Mouse (Mus musculus) kidney, postnatal 0 days (tissue): Measurements from ENCODE around the gene Slc43a1. TPM values are rescaled to one million over a fixed set of nuclear protein-coding genes. Genes with fewer than 3 reads are reported as not detected.
"Not testable (repeated sequence)": the region's sequence is repeated elsewhere in the genome, so short reads cannot be mapped to it uniquely, and the experiment has no call there.

Experiments used
- ATAC-seq: fragments of 200-750 bp; cut with Nextera tagmentation; replicated peaks from 2 replicates; pipeline ENCODE4 v1.8.0; 2017; ENCODE audit warnings: low read depth, moderate number of reproducible peaks, moderate TSS enrichment, moderate library complexity; ENCODE audit not compliant: low FRiP score
- DNase-seq: peaks from one replicate; pipeline ENCODE4 v3.0.0-alpha.2; 2016; ENCODE audit warnings: low spot score
- H3K27ac ChIP-seq: fragments of 300-500 bp; sonication (generic); 2 replicates; pipeline ENCODE4 v1.5.1; 2014; ENCODE audit warnings: mild to moderate bottlenecking
- H3K27me3 ChIP-seq: fragments of 300-500 bp; sonication (generic); 2 replicates; pipeline ENCODE4 v1.6.1; 2014; ENCODE audit warnings: low read length, mixed read lengths; ENCODE audit not compliant: insufficient read depth
- H3K36me3 ChIP-seq: fragments of 300-500 bp; sonication (generic); 2 replicates; pipeline ENCODE4 v1.6.1; 2014; ENCODE audit warnings: low read length, mixed read lengths; ENCODE audit not compliant: insufficient read depth
- H3K4me1 ChIP-seq: fragments of 300-500 bp; sonication (generic); replicated peaks from 2 replicates; pipeline ENCODE4 v1.6.1; 2014; ENCODE audit warnings: antibody characterized with exemption, low read length, mixed read lengths; ENCODE audit not compliant: insufficient read depth
- H3K4me2 ChIP-seq: fragments of 300-500 bp; sonication (generic); 2 replicates; pipeline ENCODE4 v1.6.1; 2014; ENCODE audit warnings: mild to moderate bottlenecking, low read length, moderate library complexity, mixed read lengths
- H3K4me3 ChIP-seq: fragments of 300-500 bp; sonication (generic); replicated peaks from 2 replicates; pipeline ENCODE4 v1.5.1; 2014; ENCODE audit warnings: low read depth, low read length
- H3K9ac ChIP-seq: fragments of 300-500 bp; sonication (generic); 2 replicates; pipeline ENCODE4 v1.6.1; 2014; ENCODE audit warnings: low read depth, low read length
- H3K9me3 ChIP-seq: fragments of 300-500 bp; sonication (generic); replicated peaks from 2 replicates; pipeline ENCODE4 v1.6.1; 2016; ENCODE audit warnings: low read length, inconsistent platforms, mixed read lengths
- CTCF ChIP-seq: IDR thresholded peaks from 2 replicates; pipeline ENCODE4 v1.5.1; 2016; ENCODE audit warnings: antibody characterized with exemption, low read depth, mild to moderate bottlenecking, moderate library complexity
- WGBS: fragments of 180-500 bp; shearing (Covaris S2); extraction: QIAGEN DNeasy Blood & Tissue Kit; methylation state at CpG from one replicate; pipeline ENCODE4 v1.1.7; 2014; 5-methylcytosine and 5-hydroxymethylcytosine counted together
- polyA plus RNA-seq: library from polyadenylated mRNA; unstranded; fragments of >200 nt; fragmentation: Nextera tagmentation; extraction: Ambion mirVana; gene quantifications from 2 replicates; pipeline ENCODE4 v1.2.1, GENCODE M21; 2015

The Slc43a1 gene
- polyA plus RNA-seq, 1 experiment from 2014 or later, result 8.5 TPM

GRCm38 (mm10) chr2:84895495-84896198 is 57.0 kb downstream of the Slc43a1 start:
- Histone ChIP-seq H3K27ac (no peak overlapping the region), H3K27me3 (peaks cover 4% of the 10 kb centered on the region), H3K9ac (no peak overlapping the region), H3K4me1 (no peaks in the 10 kb centered on the region), H3K4me2 (no peak overlapping the region), H3K9me3 (no peaks in the 10 kb centered on the region), H3K4me3 (no peak overlapping the region), H3K36me3 (no peaks in the 10 kb centered on the region)
- 30% methylated on average over 4 of the region's 4 CpGs for WGBS
- no peak for TF ChIP-seq CTCF
- no peak for ATAC-seq
- no peak for DNase-seq

- H3K4me1 ChIP-seq, H3K27ac ChIP-seq, H3K4me3 ChIP-seq, H3K4me2 ChIP-seq, H3K9ac ChIP-seq, DNase-seq, H3K36me3 ChIP-seq, H3K9me3 ChIP-seq, ATAC-seq, H3K27me3 ChIP-seq: not testable (repeated sequence)
- 94% methylated on average over 6 of the region's 6 CpGs for WGBS
Measured at GRCm38 (mm10) chr2:84896686-84897085, 58.0 kb downstream of the Slc43a1 start.

GRCm38 (mm10) chr2:84912722-84913121 is 74.1 kb downstream of the Slc43a1 start:
- no peaks in the 10 kb centered on the region for H3K9me3 ChIP-seq
- WGBS, result 49% methylated on average over 3 of the region's 3 CpGs
- H3K4me2 ChIP-seq, result no peak overlapping the region
- no peak for ATAC-seq
- peak; percentile 31 for DNase-seq
- H3K4me3 ChIP-seq, result no peak overlapping the region
- no peaks in the 10 kb centered on the region for H3K36me3 ChIP-seq
- no peaks in the 10 kb centered on the region for H3K4me1 ChIP-seq
- H3K9ac ChIP-seq, result no peak overlapping the region
- TF ChIP-seq CTCF, result no peak
- H3K27me3 ChIP-seq, result no peaks in the 10 kb centered on the region
- no peak overlapping the region for H3K27ac ChIP-seq

Other genes starting within 250 kb of the Slc43a1 start
- gene Ctnnd1, start 188.1 kb upstream of the Slc43a1 start, polyA plus RNA-seq, result 35.0 and 37.4 TPM in 2 replicates
- 0.09 and 0.18 TPM in 2 replicates for gene Btbd18, start 179.8 kb upstream of the Slc43a1 start, polyA plus RNA-seq
- gene Selenoh, start 168.1 kb upstream of the Slc43a1 start, polyA plus RNA-seq, result 243 and 244 TPM in 2 replicates
- not detected in 2 replicates for gene Gm28635, start 160.8 kb upstream of the Slc43a1 start, polyA plus RNA-seq
- gene Med19, start 160.4 kb upstream of the Slc43a1 start, polyA plus RNA-seq, result 33.3 and 34.6 TPM in 2 replicates
- 189 and 199 TPM in 2 replicates for gene Tmx2, start 159.7 kb upstream of the Slc43a1 start, polyA plus RNA-seq
- 25.9 and 29.2 TPM in 2 replicates for gene Zdhhc5, start 123.7 kb upstream of the Slc43a1 start, polyA plus RNA-seq
- 24.5 and 26.0 TPM in 2 replicates for gene Clp1, start 111.5 kb upstream of the Slc43a1 start, polyA plus RNA-seq
- 4.1 TPM in 2 replicates for gene Ypel4, start 104.8 kb upstream of the Slc43a1 start, polyA plus RNA-seq
- gene Gm19426, start 95.2 kb upstream of the Slc43a1 start, polyA plus RNA-seq, result 8.7 and 9.3 TPM in 2 replicates
- gene Serping1, start 63.4 kb upstream of the Slc43a1 start, polyA plus RNA-seq, result 140 and 156 TPM in 2 replicates
- gene Ube2l6, start 40.0 kb upstream of the Slc43a1 start, polyA plus RNA-seq, result 30.5 and 33.9 TPM in 2 replicates
- gene Smtnl1, start 16.2 kb upstream of the Slc43a1 start, polyA plus RNA-seq, result 0.36 and 0.37 TPM in 2 replicates
- gene Timm10, start 11.9 kb upstream of the Slc43a1 start, polyA plus RNA-seq, result 63.6 and 71.1 TPM in 2 replicates
- gene Rtn4rl2, start 47.9 kb downstream of the Slc43a1 start, polyA plus RNA-seq, result 1.1 and 1.3 TPM in 2 replicates
- 36.7 and 41.4 TPM in 2 replicates for gene Slc43a3, start 97.7 kb downstream of the Slc43a1 start, polyA plus RNA-seq
- not detected in 2 replicates for gene Prg2, start 141.6 kb downstream of the Slc43a1 start, polyA plus RNA-seq
- not detected in 2 replicates for gene Prg3, start 149.4 kb downstream of the Slc43a1 start, polyA plus RNA-seq
- gene Ssrp1, start 198.4 kb downstream of the Slc43a1 start, polyA plus RNA-seq, result 167 and 194 TPM in 2 replicates
- 0.14 and 0.40 TPM in 2 replicates for gene P2rx3, start 198.6 kb downstream of the Slc43a1 start, polyA plus RNA-seq
- 21.8 and 27.9 TPM in 2 replicates for gene Tnks1bp1, start 209.2 kb downstream of the Slc43a1 start, polyA plus RNA-seq